Mouse (Mus musculus) megakaryocyte, embryonic 14.5 days (primary cell): Measurements from ENCODE around the gene Tdg. TPM values are rescaled to one million over a fixed set of nuclear protein-coding genes. Genes with fewer than 3 reads are reported as not detected.

ENCODE experiments used
- H3K27me3 ChIP-seq: replicated peaks from 2 replicates; pipeline ENCODE3; 2012; ENCODE audit warnings: inconsistent platforms
- H3K36me3 ChIP-seq: replicated peaks from 2 replicates; pipeline ENCODE3; 2012; ENCODE audit warnings: low read length, inconsistent platforms, mixed read lengths
- H3K4me1 ChIP-seq: 2 replicates; pipeline ENCODE4 v1.6.1; 2012; ENCODE audit warnings: inconsistent platforms
- H3K4me3 ChIP-seq: replicated peaks from 2 replicates; pipeline ENCODE3; 2012; ENCODE audit warnings: moderate library complexity, mild to moderate bottlenecking, inconsistent platforms
- H3K9me3 ChIP-seq: 2 replicates; pipeline ENCODE4 v1.6.1; 2012; ENCODE audit warnings: inconsistent platforms
- FLI1 ChIP-seq: IDR thresholded peaks from 2 replicates; pipeline ENCODE4 v1.6.1; 2012; ENCODE audit warnings: low read length, inconsistent platforms, mixed read lengths
- GATA1 ChIP-seq: IDR thresholded peaks from 3 replicates; pipeline ENCODE4 v1.6.1; 2012; ENCODE audit warnings: mixed read lengths, low read length, inconsistent platforms, borderline replicate concordance
- polyA plus RNA-seq: library from polyadenylated mRNA; stranded (reverse); fragments of >175 nt; gene quantifications from 2 replicates; pipeline ENCODE4 v1.2.3, GENCODE M21; 2012; ENCODE audit warnings: low replicate concordance; ENCODE audit not compliant: insufficient read depth

Tdg gene
- polyA plus RNA-seq, 1 experiment, result 4.4 TPM

DNA sequence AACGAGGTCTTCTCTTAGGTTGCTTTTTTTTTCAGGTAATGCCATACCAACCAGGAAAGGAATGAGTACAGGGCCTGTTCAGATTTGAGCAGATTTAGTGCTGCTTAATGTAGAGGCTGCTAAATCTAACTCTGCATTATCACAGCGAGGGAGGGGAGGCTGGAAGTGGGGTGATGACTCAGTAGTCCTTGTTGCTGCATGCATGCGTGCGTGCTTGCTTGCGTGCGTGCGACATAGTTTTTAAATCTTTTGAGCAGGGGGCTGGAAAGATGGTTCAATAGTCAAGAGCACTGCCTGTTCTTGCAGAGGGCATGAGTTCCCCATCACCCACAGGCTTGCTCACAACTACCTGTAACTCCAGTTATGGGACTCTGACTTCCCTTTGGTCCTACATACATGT is 4.7 kb downstream of the Tdg start:
- Histone ChIP-seq H3K4me3 (no peak overlapping the region), H3K27me3 (no peaks in the 10 kb centered on the region), H3K4me1 (peaks cover 31% of the 10 kb centered on the region), H3K36me3 (peaks cover 57% of the 10 kb centered on the region), H3K9me3 (no peaks in the 10 kb centered on the region)
- TF ChIP-seq FLI1 (no peak), GATA1 (no peak)

DNA sequence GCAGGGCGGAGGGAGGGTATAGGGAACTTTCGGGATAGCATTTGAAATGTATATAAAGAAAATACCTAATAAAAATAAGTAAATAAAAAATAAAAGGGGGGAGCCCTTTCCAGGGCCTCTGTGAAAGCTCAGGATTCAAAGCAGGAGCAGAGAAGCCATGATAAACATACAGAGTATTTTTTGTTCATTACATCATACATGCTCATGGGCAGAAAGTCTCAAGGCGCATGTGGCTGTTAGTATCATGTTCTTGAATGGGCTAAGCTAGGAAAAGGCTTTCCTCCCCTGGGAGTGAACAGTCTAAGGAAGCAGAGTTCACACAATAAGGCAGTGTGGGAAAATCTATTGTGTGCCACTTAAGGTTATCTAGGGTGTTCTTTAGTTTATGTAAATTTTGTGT is 6.7 kb downstream of the Tdg start:
- Histone ChIP-seq H3K9me3 (no peaks in the 10 kb centered on the region), H3K4me3 (no peak overlapping the region), H3K36me3 (peaks cover 77% of the 10 kb centered on the region), H3K27me3 (no peaks in the 10 kb centered on the region), H3K4me1 (peaks cover 19% of the 10 kb centered on the region)
- TF ChIP-seq FLI1, result no peak
- no peak for TF ChIP-seq GATA1

DNA sequence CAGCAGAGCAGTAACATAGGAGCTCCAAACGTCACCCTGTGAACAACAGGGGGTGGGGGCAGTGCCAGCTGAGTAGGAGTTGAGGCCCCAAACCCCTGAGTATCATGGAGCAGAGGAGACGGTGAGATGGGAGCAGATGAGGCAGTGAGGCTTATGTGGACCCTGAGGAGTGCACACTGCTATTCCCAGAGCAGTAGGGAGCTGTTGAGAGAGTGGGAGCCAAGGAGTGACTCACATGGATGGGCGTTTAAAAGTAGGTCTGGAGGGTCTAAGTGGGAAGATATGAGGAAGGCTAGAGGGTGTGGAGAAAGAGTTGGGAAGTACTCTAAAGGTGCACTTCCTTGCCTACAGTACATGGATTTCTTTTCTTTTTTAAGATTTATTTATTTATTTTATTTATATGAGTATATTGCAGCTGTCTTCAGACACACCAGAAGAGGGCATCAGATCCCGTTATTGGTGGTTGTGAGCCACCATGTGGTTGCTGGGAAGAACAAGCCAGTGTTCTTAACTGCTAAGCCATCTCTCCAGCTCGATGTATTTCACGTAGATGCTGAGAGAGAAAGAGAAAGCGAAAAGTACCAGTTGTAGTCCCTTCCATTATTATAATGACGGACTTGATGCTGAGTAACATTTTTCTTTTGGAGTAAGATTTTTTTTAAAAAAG is 9.5 kb downstream of the Tdg start:
- TF ChIP-seq GATA1 (no peak), FLI1 (no peak)
- peaks cover 84% of the 10 kb centered on the region for H3K36me3 ChIP-seq
- H3K4me3 ChIP-seq, result no peak overlapping the region
- H3K27me3 ChIP-seq, result no peaks in the 10 kb centered on the region
- peaks cover 4% of the 10 kb centered on the region for H3K4me1 ChIP-seq
- no peaks in the 10 kb centered on the region for H3K9me3 ChIP-seq

DNA sequence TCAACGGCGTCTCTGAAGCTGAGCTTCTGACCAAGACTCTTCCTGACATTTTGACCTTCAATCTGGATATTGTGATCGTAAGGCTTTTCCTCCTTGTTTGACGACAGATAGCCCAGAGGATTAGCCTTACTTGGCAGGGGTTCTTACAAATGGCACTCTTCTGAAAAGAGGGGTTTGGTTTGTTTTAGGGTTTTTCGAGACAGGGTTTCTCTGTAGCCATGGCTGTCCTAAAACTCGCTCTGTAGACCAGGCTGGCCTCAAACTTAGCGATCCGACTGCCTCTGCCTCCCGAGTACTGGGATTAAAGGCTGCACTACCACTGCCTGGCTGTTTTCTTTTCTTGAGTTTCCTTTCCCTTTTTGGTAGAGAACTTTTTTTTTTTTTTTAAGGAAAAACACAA is 11.9 kb downstream of the Tdg start:
- Histone ChIP-seq H3K9me3 (no peaks in the 10 kb centered on the region), H3K4me1 (no peaks in the 10 kb centered on the region), H3K36me3 (peaks cover 95% of the 10 kb centered on the region), H3K27me3 (no peaks in the 10 kb centered on the region), H3K4me3 (no peak overlapping the region)
- TF ChIP-seq GATA1 (no peak), FLI1 (no peak)

DNA sequence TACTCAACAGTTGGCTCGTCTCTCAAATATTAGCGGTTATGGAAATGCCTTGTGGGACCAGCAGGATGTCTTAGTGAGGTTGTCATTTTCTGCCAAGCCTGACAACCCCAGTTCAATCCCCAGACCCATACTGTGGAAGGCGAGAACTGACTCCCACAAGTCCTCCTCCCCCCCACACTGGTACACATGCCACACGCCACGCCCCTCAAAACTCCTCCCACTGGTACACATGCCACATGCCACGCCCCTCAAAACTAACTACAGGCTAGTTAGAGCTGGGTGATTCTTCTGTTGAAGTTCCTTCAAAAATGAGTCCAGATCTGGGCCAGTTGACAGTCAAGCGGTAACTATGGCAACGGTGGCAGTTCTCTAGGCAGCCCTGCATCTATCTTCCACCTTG is 16.5 kb downstream of the Tdg start:
- Histone ChIP-seq H3K27me3 (no peaks in the 10 kb centered on the region), H3K36me3 (peaks cover 79% of the 10 kb centered on the region), H3K4me1 (no peaks in the 10 kb centered on the region), H3K9me3 (no peaks in the 10 kb centered on the region), H3K4me3 (no peak overlapping the region)
- no peak for TF ChIP-seq GATA1
- no peak for TF ChIP-seq FLI1

DNA sequence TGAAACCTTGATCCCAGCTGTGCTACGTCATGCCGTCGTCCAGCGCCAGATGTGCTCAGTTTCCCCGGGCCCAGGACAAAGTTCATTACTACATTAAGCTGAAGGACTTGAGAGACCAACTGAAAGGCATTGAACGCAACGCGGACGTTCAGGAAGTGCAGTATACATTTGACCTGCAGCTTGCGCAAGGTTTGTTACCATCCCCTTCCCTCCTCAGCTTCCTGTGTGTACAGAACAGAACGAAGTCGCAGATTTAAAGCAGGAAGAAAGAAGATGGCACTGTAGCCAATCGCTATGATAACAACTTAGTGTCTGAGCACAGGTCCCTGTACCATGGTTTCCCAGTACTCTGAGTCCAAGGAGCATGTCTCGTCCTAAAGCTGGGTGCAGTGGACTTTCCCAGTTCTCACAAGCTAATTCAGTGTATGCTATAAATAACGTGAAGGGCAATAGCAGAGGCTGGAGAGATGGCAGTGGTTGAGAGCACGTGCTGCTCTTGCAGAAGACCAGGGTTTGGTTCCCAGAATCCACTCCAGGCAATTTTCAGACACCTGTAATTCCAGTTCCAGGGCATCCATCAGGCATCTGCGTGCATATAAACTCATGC is 17.7 kb downstream of the Tdg start:
- H3K9me3 ChIP-seq, result no peaks in the 10 kb centered on the region
- H3K4me3 ChIP-seq, result no peak overlapping the region
- H3K27me3 ChIP-seq, result no peaks in the 10 kb centered on the region
- H3K4me1 ChIP-seq, result no peaks in the 10 kb centered on the region
- H3K36me3 ChIP-seq, result peaks cover 79% of the 10 kb centered on the region
- no peak for TF ChIP-seq GATA1
- no peak for TF ChIP-seq FLI1

DNA sequence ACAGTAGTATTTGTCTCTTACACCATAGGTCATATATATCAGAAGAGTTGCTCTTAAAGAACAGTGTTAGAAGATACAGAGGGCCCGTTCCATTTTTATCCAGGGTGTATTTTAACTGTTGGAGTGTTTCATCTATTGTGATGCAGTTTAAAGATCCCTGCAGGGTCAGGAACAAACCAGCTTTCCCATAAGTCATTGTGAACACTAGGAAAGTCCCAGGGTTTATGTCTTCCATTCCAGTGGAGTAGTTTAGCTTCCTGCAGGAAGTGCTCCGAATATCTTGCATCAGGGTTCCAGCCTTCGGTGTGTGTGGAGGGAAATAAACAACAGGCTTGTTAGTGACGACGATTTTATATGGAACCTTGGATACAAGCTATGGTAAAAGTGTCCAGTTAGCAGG is 21.6 kb downstream of the Tdg start:
- Histone ChIP-seq H3K4me3 (no peak overlapping the region), H3K36me3 (peaks cover 44% of the 10 kb centered on the region), H3K27me3 (no peaks in the 10 kb centered on the region), H3K4me1 (no peaks in the 10 kb centered on the region), H3K9me3 (no peaks in the 10 kb centered on the region)
- TF ChIP-seq GATA1 (no peak), FLI1 (no peak)

DNA sequence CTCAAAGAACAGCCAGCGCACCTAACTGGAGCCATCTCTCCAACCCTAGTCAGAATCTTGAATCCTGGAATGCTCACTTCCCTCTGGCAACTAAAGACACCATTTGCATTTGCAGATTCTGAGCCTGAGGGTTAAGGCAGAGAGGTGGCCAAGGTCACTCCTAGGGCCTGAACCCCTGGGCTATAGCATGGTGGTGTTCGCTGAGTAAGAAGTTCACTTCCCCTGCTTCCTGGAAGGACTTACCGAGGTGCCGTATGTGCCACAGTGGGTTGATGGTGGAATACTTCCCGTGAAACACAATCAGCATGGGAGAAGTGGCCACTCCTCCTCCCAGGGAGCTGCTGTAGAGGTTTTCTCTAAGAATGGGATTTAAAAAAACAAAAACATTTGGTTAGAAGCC is 23.0 kb downstream of the Tdg start:
- Histone ChIP-seq H3K27me3 (no peaks in the 10 kb centered on the region), H3K36me3 (peaks cover 30% of the 10 kb centered on the region), H3K4me1 (no peaks in the 10 kb centered on the region), H3K4me3 (no peak overlapping the region), H3K9me3 (no peaks in the 10 kb centered on the region)
- no peak for TF ChIP-seq FLI1
- no peak for TF ChIP-seq GATA1

DNA sequence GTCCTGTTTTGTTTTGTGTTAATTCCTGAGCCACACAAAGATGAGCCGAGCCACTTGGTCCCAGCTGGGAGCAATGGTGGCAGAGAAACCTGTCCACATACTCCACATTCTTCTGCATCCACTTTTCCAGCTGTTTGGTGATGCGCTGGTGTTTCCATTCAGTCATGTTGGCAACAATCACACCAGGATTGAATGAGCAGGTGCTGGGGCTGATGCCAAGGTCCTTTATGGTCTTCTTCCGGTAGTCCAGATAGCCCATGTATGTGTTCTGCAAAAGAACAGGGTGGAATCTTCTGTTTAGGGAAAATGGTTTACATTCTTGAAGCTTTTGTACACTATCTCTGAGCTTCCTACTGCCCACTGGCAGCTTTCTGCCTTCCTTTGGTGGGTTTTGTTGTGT is 25.0 kb downstream of the Tdg start:
- H3K4me3 ChIP-seq, result no peak overlapping the region
- TF ChIP-seq GATA1, result no peak
- TF ChIP-seq FLI1, result no peak

DNA sequence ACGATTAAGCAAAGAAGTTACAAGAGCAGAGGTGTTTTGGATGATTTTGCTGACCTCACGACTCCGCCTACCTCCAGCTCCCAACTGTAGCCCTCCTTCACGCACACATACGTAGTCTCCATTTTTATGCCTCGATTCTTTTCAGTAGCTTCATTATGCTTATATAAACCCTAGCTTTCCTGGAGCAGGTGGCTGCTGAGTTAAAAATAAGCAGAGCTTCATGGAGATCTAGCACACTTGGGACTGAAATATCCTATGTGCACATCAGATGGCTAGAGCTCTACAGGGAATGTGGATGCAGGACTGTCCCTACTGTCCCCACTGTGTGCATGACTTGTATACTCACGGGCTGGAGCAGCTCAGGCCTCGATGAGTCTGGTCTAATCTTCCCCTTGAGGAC is 32.2 kb downstream of the Tdg start:
- Histone ChIP-seq H3K36me3 (no peaks in the 10 kb centered on the region), H3K4me3 (no peak overlapping the region), H3K27me3 (peaks cover 2% of the 10 kb centered on the region), H3K4me1 (peaks cover 18% of the 10 kb centered on the region), H3K9me3 (no peaks in the 10 kb centered on the region)
- no peak for TF ChIP-seq FLI1
- TF ChIP-seq GATA1, result no peak

More for the DNA sequence above, 25.0 kb downstream of the Tdg start:
- Histone ChIP-seq H3K36me3 (peaks cover 22% of the 10 kb centered on the region), H3K9me3 (no peaks in the 10 kb centered on the region), H3K27me3 (no peaks in the 10 kb centered on the region), H3K4me1 (no peaks in the 10 kb centered on the region)
